Mouse (Mus musculus): ENCODE measurements around the gene Aebp2. TPM values are rescaled to one million over a fixed set of nuclear protein-coding genes. Genes with fewer than 3 reads are reported as not detected.

The Aebp2 gene
- polyA plus RNA-seq, 1 experiment from 2014 or later, result 8.8 TPM

- no peak for ATAC-seq
- H3K9me3 ChIP-seq (replicated peaks), result no peaks in the 10 kb centered on the region
- WGBS, result 93% methylated on average over 4 of the region's 4 CpGs
Measured at GRCm38 (mm10) chr6:140611282-140611681, 11.2 kb upstream of the Aebp2 start.

GRCm38 (mm10) chr6:140611893-140612473 is 10.5 kb upstream of the Aebp2 start:
- no peak for ATAC-seq
- Histone ChIP-seq H3K4me3 (no peak overlapping the region), H3K36me3 (ENCODE audit: poor library complexity, severe bottlenecking) (no peaks in the 10 kb centered on the region), H3K27me3 (no peaks in the 10 kb centered on the region), H3K9me3 (replicated peaks) (no peaks in the 10 kb centered on the region), H3K4me2 (no peak overlapping the region), H3K27ac (no peak overlapping the region), H3K9ac (no peak overlapping the region), H3K4me1 (0 out of 2 replicates have a peak, but pooled peaks cover 7% of the 10 kb centered on the region)
- WGBS, result 63% methylated on average over 13 of the region's 13 CpGs

More at GRCm38 (mm10) chr6:140611282-140611681, 11.2 kb upstream of the Aebp2 start:
- Histone ChIP-seq H3K27me3 (no peaks in the 10 kb centered on the region), H3K4me3 (no peak overlapping the region), H3K4me2 (no peak overlapping the region), H3K4me1 (0 out of 2 replicates have a peak, but pooled peaks cover 7% of the 10 kb centered on the region), H3K9ac (no peak overlapping the region), H3K36me3 (ENCODE audit: poor library complexity, severe bottlenecking) (no peaks in the 10 kb centered on the region), H3K27ac (no peak overlapping the region)

DNA sequence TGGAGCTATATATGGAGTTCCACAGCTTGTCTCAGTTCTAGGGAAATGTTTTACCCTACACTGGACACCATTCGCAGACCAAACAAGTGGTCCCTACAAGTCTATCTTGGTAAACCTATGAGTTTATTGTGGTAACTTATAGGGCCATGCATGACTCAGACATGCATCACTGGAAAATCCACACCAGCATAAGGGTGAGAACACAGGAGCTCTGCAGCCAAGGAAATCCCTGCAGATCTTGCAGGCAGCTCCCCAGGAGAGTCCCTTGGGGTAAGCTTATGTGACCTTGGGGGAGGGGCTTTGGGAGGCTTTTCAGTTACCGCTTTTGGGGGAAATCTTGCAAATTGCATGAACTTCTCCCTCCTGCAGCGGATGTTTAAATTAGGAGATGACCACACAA is 8.6 kb upstream of the Aebp2 start:
- Histone ChIP-seq H3K27me3 (no peaks in the 10 kb centered on the region), H3K4me3 (no peak overlapping the region), H3K27ac (no peak overlapping the region), H3K4me2 (no peak overlapping the region), H3K36me3 (ENCODE audit: poor library complexity, severe bottlenecking) (no peaks in the 10 kb centered on the region), H3K9me3 (replicated peaks) (no peaks in the 10 kb centered on the region), H3K4me1 (0 out of 2 replicates have a peak, but pooled peaks cover 7% of the 10 kb centered on the region), H3K9ac (no peak overlapping the region)
- no peak for ATAC-seq
- 89% methylated on average over 3 of the region's 3 CpGs for WGBS

DNA sequence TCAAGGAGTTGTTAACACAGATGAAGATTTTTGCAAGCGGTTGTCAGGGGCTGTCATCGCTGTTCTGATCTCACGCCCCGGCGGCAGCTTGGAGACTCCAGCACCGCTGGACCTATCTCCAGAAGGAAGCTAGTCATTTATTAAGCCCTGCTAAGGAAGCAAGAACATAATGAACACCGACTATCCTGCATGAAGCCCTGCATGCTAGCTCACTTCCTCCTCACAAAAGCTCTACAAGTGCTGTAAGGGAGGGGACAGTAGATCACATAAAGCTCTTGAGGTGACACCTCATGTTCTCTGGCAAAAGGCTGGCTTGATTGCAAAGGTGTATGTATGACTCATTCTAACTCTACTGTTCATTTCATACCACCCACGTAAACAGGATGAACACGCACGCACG is 7.8 kb upstream of the Aebp2 start:
- Histone ChIP-seq H3K4me1 (0 out of 2 replicates have a peak, but pooled peaks cover 7% of the 10 kb centered on the region), H3K4me3 (no peak overlapping the region), H3K9ac (no peak overlapping the region), H3K9me3 (replicated peaks) (no peaks in the 10 kb centered on the region), H3K4me2 (no peak overlapping the region), H3K27me3 (no peaks in the 10 kb centered on the region), H3K36me3 (ENCODE audit: poor library complexity, severe bottlenecking) (no peaks in the 10 kb centered on the region), H3K27ac (no peak overlapping the region)
- no peak for ATAC-seq
- 94% methylated on average over 11 of the region's 11 CpGs for WGBS

DNA sequence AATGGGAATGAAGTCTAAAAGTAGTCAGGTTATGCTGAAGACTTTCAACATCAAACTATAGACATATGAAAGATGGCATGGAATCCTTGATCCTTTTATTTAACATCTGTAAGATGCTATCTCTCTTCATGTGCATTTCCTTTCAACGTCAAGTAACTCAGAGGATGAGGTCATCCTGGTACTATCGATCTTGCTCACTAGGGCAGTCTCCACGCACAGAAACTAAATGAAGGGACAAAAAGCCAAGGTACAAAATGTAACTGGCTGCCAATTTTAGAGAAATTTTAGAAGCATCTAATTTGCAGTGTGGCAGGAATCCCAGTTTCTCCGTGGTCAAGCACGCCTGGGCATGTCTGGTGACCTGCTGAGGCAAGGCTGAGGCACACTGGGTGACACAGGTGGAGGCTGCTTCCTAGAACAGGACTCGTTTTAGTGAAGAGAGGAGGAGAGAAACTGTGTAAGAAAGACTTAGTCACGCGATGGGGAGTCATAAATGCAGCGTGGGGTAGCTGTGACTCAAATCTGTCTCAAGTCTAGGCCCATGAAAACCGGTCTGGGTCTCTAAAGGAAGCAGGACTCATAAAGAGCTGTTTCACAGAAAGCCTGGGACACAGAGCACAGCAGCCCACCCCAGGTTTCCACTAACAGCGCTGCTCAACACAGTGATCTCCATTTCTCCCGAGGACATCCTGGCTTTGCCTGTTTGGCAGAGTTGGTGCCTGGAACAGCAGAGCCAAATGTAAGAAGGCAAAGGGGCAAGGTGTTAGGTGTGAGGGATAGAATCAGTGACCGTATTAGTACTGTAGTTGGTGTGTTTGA is 1.7 kb upstream of the Aebp2 start:
- Histone ChIP-seq H3K27me3 (0 out of 2 replicates have a peak, but pooled peaks cover 3% of the 10 kb centered on the region), H3K4me3 (no peak overlapping the region), H3K4me2 (no peak overlapping the region), H3K36me3 (ENCODE audit: poor library complexity, severe bottlenecking) (no peaks in the 10 kb centered on the region), H3K9me3 (replicated peaks) (no peaks in the 10 kb centered on the region), H3K9ac (no peak overlapping the region), H3K27ac (no peak overlapping the region), H3K4me1 (peaks cover 13% of the 10 kb centered on the region)
- 66% methylated on average over 13 of the region's 13 CpGs for WGBS
- ATAC-seq, result no peak

- H3K27ac ChIP-seq, result no peak overlapping the region
- no peaks in the 10 kb centered on the region for H3K36me3 ChIP-seq (ENCODE audit: poor library complexity, severe bottlenecking)
- 0 out of 2 replicates have a peak, but pooled peaks cover 3% of the 10 kb centered on the region for H3K27me3 ChIP-seq
- WGBS, result 95% methylated on average over 1 of the region's 1 CpGs
- no peaks in the 10 kb centered on the region for H3K9me3 ChIP-seq (replicated peaks)
- H3K4me2 ChIP-seq, result no peak overlapping the region
- ATAC-seq, result no peak
- peaks cover 21% of the 10 kb centered on the region for H3K4me1 ChIP-seq
- H3K9ac ChIP-seq, result no peak overlapping the region
- H3K4me3 ChIP-seq, result no peak overlapping the region
Measured at GRCm38 (mm10) chr6:140621622-140622021, 841 bp upstream of the Aebp2 start.

DNA sequence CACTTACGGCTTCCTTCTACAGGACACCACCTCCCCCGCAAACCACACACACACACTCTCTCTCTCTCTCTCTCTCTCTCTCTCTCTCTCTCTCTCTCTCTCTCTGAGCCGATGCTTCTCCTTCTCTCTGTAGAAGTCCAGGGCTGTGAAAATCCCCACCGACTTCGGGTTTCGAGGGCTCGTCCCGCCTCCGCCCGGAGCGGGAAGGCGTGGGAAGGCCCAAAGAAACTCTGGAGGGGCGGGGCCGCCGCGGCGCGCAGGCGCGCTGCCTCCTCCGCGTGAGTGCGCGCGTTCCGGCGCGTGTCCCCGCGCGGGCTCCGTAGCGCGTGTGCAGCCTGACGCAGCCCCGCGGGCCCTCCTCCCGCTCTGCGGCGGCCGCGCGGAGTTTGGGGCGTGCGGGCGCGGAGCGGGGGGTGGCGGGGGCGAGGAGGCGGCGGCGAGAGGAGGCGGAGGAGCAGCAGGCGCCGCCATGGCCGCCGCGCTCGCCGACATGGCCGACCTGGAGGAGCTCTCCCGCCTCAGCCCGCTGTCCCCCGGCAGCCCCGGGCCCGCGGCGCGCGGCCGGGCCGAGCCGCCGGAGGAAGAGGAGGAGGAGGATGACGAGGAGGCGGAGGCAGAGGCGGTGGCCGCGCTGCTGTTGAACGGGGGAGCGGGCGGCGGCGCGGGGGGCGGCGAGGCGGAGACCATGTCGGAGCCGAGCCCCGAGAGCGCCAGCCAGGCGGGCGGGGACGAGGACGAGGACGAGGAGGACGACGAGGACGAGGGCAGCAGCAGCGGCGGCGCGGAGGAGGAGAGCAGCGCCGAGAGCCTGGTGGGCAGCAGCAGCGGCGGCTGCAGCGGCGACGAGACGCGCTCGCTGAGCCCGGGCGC is 998 bp downstream of the Aebp2 start:
- Histone ChIP-seq H3K27me3 (0 out of 2 replicates have a peak, but pooled peaks cover 3% of the 10 kb centered on the region), H3K36me3 (ENCODE audit: poor library complexity, severe bottlenecking) (no peaks in the 10 kb centered on the region), H3K4me1 (peaks cover 32% of the 10 kb centered on the region), H3K4me2 (peak overlapping the region; percentile 80), H3K9ac (peak overlapping the region; percentile 98), H3K27ac (peak overlapping the region; percentile 96), H3K4me3 (peak overlapping the region; percentile 98), H3K9me3 (replicated peaks) (no peaks in the 10 kb centered on the region)
- WGBS, result under 1% methylated on average over 87 of the region's 117 CpGs
- ATAC-seq, result peak; percentile 95

DNA sequence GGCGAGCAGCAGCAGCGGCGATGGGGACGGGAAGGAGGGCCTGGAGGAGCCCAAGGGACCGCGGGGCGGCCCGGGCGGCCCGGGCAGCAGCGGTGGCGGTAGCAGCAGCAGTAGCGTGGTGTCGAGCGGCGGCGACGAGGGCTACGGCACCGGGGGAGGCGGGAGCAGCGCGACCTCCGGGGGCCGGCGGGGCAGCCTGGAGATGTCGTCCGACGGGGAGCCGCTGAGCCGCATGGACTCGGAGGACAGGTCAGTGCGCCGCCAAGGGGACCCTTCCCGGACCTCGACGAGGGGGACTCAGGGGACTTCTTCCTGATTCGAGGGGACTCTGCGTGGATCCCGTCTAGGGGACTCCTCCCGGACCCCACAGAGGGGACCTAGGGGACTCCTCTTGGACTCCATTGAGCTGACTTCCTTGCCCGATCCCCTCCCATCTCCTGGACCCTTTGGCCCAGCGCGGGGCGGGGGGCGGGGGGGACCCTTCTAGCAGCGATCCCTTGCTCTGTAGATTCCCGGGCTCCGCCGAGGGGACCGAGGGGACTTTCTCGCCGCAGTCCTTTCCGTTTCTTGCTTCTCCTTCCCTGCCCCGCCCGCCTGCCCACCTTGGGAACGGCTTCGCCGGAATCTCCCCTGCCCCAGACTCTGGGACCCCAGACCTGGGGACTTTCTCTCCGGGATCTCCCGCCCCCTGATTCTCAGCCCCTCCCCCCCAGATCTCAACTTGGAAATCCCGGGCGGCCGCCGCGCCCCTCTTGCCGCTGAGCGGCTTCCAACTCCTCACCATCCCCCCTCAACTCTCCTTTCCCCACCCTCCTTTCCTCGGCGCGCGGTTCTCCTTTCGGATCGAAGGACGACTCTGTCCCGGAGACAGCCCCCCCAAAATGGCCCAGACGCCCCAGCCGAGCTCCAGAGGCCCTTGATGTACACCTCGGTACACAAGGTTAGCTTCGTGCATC is 1.9 kb downstream of the Aebp2 start:
- peak overlapping the region; percentile 80 for H3K4me2 ChIP-seq
- peaks cover 37% of the 10 kb centered on the region for H3K4me1 ChIP-seq
- 0 out of 2 replicates have a peak, but pooled peaks cover 3% of the 10 kb centered on the region for H3K27me3 ChIP-seq
- H3K4me3 ChIP-seq, result peak overlapping the region; percentile 98
- peak overlapping the region; percentile 96 for H3K27ac ChIP-seq
- H3K9ac ChIP-seq, result peak overlapping the region; percentile 98
- under 1% methylated on average over 63 of the region's 80 CpGs for WGBS
- no peaks in the 10 kb centered on the region for H3K36me3 ChIP-seq (ENCODE audit: poor library complexity, severe bottlenecking)
- peak; percentile 17 for ATAC-seq
- H3K9me3 ChIP-seq (replicated peaks), result no peaks in the 10 kb centered on the region

GRCm38 (mm10) chr6:140629176-140629859 is 6.9 kb downstream of the Aebp2 start:
- H3K27ac ChIP-seq, result no peak overlapping the region
- no peak for ATAC-seq
- no peaks in the 10 kb centered on the region for H3K9me3 ChIP-seq (replicated peaks)
- H3K4me3 ChIP-seq, result no peak overlapping the region
- H3K36me3 ChIP-seq (ENCODE audit: poor library complexity, severe bottlenecking), result peaks cover 7% of the 10 kb centered on the region; the same call in 1 of the 2 replicates
- H3K9ac ChIP-seq, result peak overlapping the region; percentile 12; the same call in 1 of the 2 replicates
- H3K4me1 ChIP-seq, result peaks cover 44% of the 10 kb centered on the region
- no peak overlapping the region for H3K4me2 ChIP-seq
- no peaks in the 10 kb centered on the region for H3K27me3 ChIP-seq
- WGBS, result 78% methylated on average over 4 of the region's 4 CpGs

GRCm38 (mm10) chr6:140630306-140630705 is 7.8 kb downstream of the Aebp2 start:
- WGBS, result 22% methylated on average over 4 of the region's 4 CpGs
- Histone ChIP-seq H3K27me3 (no peaks in the 10 kb centered on the region), H3K4me2 (no peak overlapping the region), H3K9me3 (replicated peaks) (no peaks in the 10 kb centered on the region), H3K27ac (peak overlapping the region; percentile 19; the same call in 1 of the 2 replicates), H3K4me1 (peaks cover 39% of the 10 kb centered on the region), H3K4me3 (no peak overlapping the region), H3K9ac (0 out of 2 replicates have a peak overlapping the region, but pooled peaks have one; percentile 21), H3K36me3 (ENCODE audit: poor library complexity, severe bottlenecking) (peaks cover 16% of the 10 kb centered on the region)
- ATAC-seq, result no peak

Measured in forebrain, embryonic 13.5 days (tissue).